Mouse (Mus musculus): ENCODE measurements at regions not wholly inside any gene's neighbourhood (a gene's known extent, or its start where the extent isn't known, plus 50 kb on each side); places are given as distances from the start of the nearest gene placed in this dataset.

- no peak overlapping the region for H3K4me2 ChIP-seq (ENCODE audit: low read depth, low read length, poor library complexity, severe bottlenecking)
- ATAC-seq (ENCODE audit: low FRiP score) = no peak
- H3K4me1 ChIP-seq (ENCODE audit: insufficient read depth, low read length) = no peaks in the 10 kb centered on the region
- no peaks in the 10 kb centered on the region for H3K9me3 ChIP-seq (ENCODE audit: low read length)
- no peaks in the 10 kb centered on the region for H3K27me3 ChIP-seq (ENCODE audit: insufficient read depth, low read length)
- 47% methylated on average over 4 of the region's 4 CpGs for WGBS
- peak; percentile 32; the same call in 1 of the 2 replicates for TF ChIP-seq CTCF (IDR thresholded peaks at IDR 0.05)
- DNase-seq (ENCODE audit: low spot score) = no peak
- H3K36me3 ChIP-seq (ENCODE audit: insufficient read depth, low read length) = no peaks in the 10 kb centered on the region
- H3K4me3 ChIP-seq (ENCODE audit: low read depth, low read length) = no peak overlapping the region
- no peak overlapping the region for H3K27ac ChIP-seq (ENCODE audit: low read depth, low read length)
- H3K9ac ChIP-seq (replicated peaks; ENCODE audit: low read length, poor library complexity, severe bottlenecking) = no peak overlapping the region
These were observed 222.7 kb downstream of the Rergl start for GRCm38 (mm10) chr6:139279093-139279492.

DNA sequence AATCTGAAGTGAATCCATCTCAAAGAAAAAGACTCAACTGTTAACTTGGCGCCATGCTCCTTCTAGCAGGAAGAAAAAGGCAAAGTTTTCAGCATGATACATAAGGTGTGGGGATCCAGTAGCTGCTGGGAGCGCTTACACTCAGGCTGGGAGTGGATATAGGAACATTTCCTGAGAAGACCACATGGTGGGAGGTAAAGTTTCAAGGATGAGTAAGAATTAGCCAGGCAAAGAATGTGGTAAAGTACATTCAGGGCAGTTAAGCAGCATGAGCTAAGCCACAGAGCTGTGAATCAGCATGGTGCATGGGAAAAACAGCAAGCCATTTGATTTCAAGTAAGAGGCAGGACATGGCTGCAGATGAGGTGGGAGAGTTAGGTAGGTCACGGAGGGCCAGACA, 226.3 kb downstream of the Rergl start:
- WGBS = 73% methylated on average over 3 of the region's 3 CpGs
- no peak for ATAC-seq (ENCODE audit: low FRiP score)
- TF ChIP-seq CTCF (IDR thresholded peaks at IDR 0.05) = no peak

GRCm38 (mm10) chr6:139253704-139254103, 248.1 kb downstream of the Rergl start:
- DNase-seq (ENCODE audit: low spot score) = no peak
- Histone ChIP-seq H3K9me3 (ENCODE audit: low read length) (no peaks in the 10 kb centered on the region), H3K4me1 (ENCODE audit: insufficient read depth, low read length) (no peaks in the 10 kb centered on the region)

More for the DNA sequence above, 226.3 kb downstream of the Rergl start:
- H3K27ac ChIP-seq (ENCODE audit: low read depth, low read length) = no peak overlapping the region
- no peak for DNase-seq (ENCODE audit: low spot score)
- H3K9ac ChIP-seq (replicated peaks; ENCODE audit: low read length, poor library complexity, severe bottlenecking) = no peak overlapping the region
- no peaks in the 10 kb centered on the region for H3K4me1 ChIP-seq (ENCODE audit: insufficient read depth, low read length)
- no peaks in the 10 kb centered on the region for H3K9me3 ChIP-seq (ENCODE audit: low read length)
- no peaks in the 10 kb centered on the region for H3K27me3 ChIP-seq (ENCODE audit: insufficient read depth, low read length)
- H3K36me3 ChIP-seq (ENCODE audit: insufficient read depth, low read length) = no peaks in the 10 kb centered on the region
- H3K4me3 ChIP-seq (ENCODE audit: low read depth, low read length) = no peak overlapping the region
- H3K4me2 ChIP-seq (ENCODE audit: low read depth, low read length, poor library complexity, severe bottlenecking) = no peak overlapping the region

GRCm38 (mm10) chr6:139248920-139249547, 252.7 kb downstream of the Rergl start:
- no peaks in the 10 kb centered on the region for H3K4me1 ChIP-seq (ENCODE audit: insufficient read depth, low read length)
- peak; percentile 91 for TF ChIP-seq CTCF (IDR thresholded peaks at IDR 0.05)
- H3K9ac ChIP-seq (replicated peaks; ENCODE audit: low read length, poor library complexity, severe bottlenecking) = no peak overlapping the region
- no peak overlapping the region for H3K4me2 ChIP-seq (ENCODE audit: low read depth, low read length, poor library complexity, severe bottlenecking)
- DNase-seq (ENCODE audit: low spot score) (peak; percentile 86), ATAC-seq (ENCODE audit: low FRiP score) (peak; percentile 75; the same call in 1 of the 2 replicates)
- no peaks in the 10 kb centered on the region for H3K36me3 ChIP-seq (ENCODE audit: insufficient read depth, low read length)
- H3K9me3 ChIP-seq (ENCODE audit: low read length) = no peaks in the 10 kb centered on the region
- H3K4me3 ChIP-seq (ENCODE audit: low read depth, low read length) = no peak overlapping the region
- no peaks in the 10 kb centered on the region for H3K27me3 ChIP-seq (ENCODE audit: insufficient read depth, low read length)
- no peak overlapping the region for H3K27ac ChIP-seq (ENCODE audit: low read depth, low read length)
- 32% methylated on average over 11 of the region's 11 CpGs for WGBS

More at GRCm38 (mm10) chr6:139253704-139254103, 248.1 kb downstream of the Rergl start:
- Histone ChIP-seq H3K4me2 (ENCODE audit: low read depth, low read length, poor library complexity, severe bottlenecking) (no peak overlapping the region), H3K9ac (replicated peaks; ENCODE audit: low read length, poor library complexity, severe bottlenecking) (no peak overlapping the region), H3K27ac (ENCODE audit: low read depth, low read length) (no peak overlapping the region), H3K27me3 (ENCODE audit: insufficient read depth, low read length) (no peaks in the 10 kb centered on the region), H3K4me3 (ENCODE audit: low read depth, low read length) (no peak overlapping the region), H3K36me3 (ENCODE audit: insufficient read depth, low read length) (no peaks in the 10 kb centered on the region)
- 94% methylated on average over 4 of the region's 4 CpGs for WGBS
- no peak for ATAC-seq (ENCODE audit: low FRiP score)
- TF ChIP-seq CTCF (IDR thresholded peaks at IDR 0.05) = no peak

DNA sequence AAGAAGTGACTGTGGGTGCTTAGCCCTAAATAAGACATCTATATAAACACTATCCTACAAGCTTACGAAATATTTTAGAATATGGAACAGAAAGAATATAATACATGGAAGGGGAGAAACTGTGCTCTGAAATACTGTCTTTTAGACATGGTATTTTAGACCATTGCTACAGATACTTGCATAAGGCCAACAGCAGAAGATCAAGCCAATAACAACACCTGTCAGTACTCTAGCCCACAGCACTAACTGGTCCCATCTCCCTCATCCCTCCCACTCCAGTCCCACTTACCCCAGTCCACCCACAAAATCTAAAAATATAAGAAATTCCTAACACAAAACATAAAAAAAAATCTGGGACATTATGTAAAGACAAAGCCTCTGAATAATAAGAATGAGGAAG, 275.6 kb downstream of the Rergl start:
- Histone ChIP-seq H3K4me3 (ENCODE audit: low read depth, low read length) (no peak overlapping the region), H3K36me3 (ENCODE audit: insufficient read depth, low read length) (no peaks in the 10 kb centered on the region), H3K4me2 (ENCODE audit: low read depth, low read length, poor library complexity, severe bottlenecking) (no peak overlapping the region), H3K9ac (replicated peaks; ENCODE audit: low read length, poor library complexity, severe bottlenecking) (no peak overlapping the region), H3K4me1 (ENCODE audit: insufficient read depth, low read length) (no peaks in the 10 kb centered on the region), H3K27me3 (ENCODE audit: insufficient read depth, low read length) (no peaks in the 10 kb centered on the region), H3K27ac (ENCODE audit: low read depth, low read length) (no peak overlapping the region), H3K9me3 (ENCODE audit: low read length) (no peaks in the 10 kb centered on the region)
- ATAC-seq (ENCODE audit: low FRiP score) = no peak
- TF ChIP-seq CTCF (IDR thresholded peaks at IDR 0.05) = no peak
- 90% methylated on average over 1 of the region's 1 CpGs for WGBS
- DNase-seq (ENCODE audit: low spot score) = no peak

- DNase-seq (ENCODE audit: low spot score) = no peak
- H3K36me3 ChIP-seq (ENCODE audit: insufficient read depth, low read length) = no peaks in the 10 kb centered on the region
- TF ChIP-seq CTCF (IDR thresholded peaks at IDR 0.05) = no peak
- H3K9me3 ChIP-seq (ENCODE audit: low read length) = no peaks in the 10 kb centered on the region
- H3K9ac ChIP-seq (replicated peaks; ENCODE audit: low read length, poor library complexity, severe bottlenecking) = no peak overlapping the region
- 61% methylated on average over 3 of the region's 3 CpGs for WGBS
- H3K4me3 ChIP-seq (ENCODE audit: low read depth, low read length) = no peak overlapping the region
- H3K4me2 ChIP-seq (ENCODE audit: low read depth, low read length, poor library complexity, severe bottlenecking) = no peak overlapping the region
- H3K4me1 ChIP-seq (ENCODE audit: insufficient read depth, low read length) = no peaks in the 10 kb centered on the region
- H3K27me3 ChIP-seq (ENCODE audit: insufficient read depth, low read length) = no peaks in the 10 kb centered on the region
- no peak for ATAC-seq (ENCODE audit: low FRiP score)
- no peak overlapping the region for H3K27ac ChIP-seq (ENCODE audit: low read depth, low read length)
These were observed 287.3 kb downstream of the Rergl start for GRCm38 (mm10) chr6:139214488-139214887.
